Mouse (Mus musculus): ENCODE measurements around the gene Ebi3. TPM values are rescaled to one million over a fixed set of nuclear protein-coding genes. Genes with fewer than 3 reads are reported as not detected.
"Not testable (repeated sequence)": the region's sequence is repeated elsewhere in the genome, so short reads cannot be mapped to it uniquely, and the experiment has no call there.

The Ebi3 gene
- 4.6 and 5.0 TPM in 2 replicates for polyA plus RNA-seq (2015; fragmentation: Nextera tagmentation; extraction: Ambion mirVana)

DNA sequence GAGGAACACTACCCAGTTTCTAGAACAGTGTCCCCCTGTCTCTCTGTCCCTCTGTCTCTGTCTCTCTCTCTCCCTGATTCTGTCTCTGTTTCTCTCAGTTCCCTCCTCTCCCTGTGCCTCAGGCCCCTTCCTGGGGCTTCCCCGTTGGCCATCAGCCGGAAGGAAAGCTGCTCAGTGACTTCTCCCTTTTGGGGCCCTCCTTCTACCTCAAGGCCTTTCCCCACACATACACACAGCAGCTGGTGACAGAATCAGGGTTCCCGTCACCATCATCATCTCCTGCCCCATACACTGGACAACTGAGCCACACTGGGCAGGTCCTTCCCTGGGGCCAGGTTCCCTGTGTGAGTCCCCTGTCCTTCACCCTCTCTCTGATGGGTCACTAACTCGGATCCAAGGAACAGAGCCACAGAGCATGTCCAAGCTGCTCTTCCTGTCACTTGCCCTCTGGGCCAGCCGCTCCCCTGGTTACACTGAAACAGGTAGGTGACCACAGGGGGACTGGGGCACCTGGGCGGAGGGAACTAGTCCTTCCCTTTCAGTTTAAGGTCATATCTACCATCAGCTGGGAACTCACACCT, at the start of gene Ebi3:
Ebi3 (plus strand) TSS at position 194 of the 581 bp plus-strand sequence.
- Histone ChIP-seq H3K4me2 (peak within 1 kb of the TSS; percentile 25), H3K4me1 (replicated peaks) (peaks cover 21% of the 10 kb centered on the region), H3K4me3 (replicated peaks) (0 out of 2 replicates have a peak within 1 kb of the TSS, but pooled peaks have one; percentile 7), H3K9me3 (replicated peaks) (no peaks in the 10 kb centered on the region), H3K36me3 (no peaks in the 10 kb centered on the region), H3K27me3 (peaks cover 11% of the 10 kb centered on the region; the same call in 1 of the 2 replicates), H3K27ac (no peak within 1 kb of the TSS), H3K9ac (no peak within 1 kb of the TSS)
- 0 out of 2 replicates have a peak, but pooled peaks have one; percentile 15 for ATAC-seq (ENCODE audit: low read depth)
- 42% methylated on average over 6 of the region's 6 CpGs for WGBS (ENCODE audit: insufficient replicate concordance)
- no peak for DNase-seq

DNA sequence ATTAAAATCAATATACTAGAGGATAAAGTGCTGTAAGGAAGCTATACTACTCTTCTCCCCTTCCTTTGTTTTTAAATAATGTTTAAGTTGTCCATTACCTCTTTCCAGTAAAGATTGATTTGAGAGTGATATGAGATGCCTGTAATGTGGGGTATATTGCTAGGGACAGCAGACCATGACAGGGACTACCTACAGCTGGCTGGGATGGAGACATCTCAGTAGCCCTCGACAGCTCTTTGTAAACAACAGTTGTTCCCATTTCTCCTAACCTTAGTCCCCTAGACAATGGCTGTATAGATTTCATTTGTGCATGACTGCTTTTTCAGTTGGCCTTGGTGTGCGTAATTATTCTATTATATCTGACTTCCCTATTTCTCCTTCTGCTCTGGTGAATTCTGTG, 49.4 kb upstream of the Ebi3 start:
- WGBS (ENCODE audit: insufficient replicate concordance): 40% methylated on average over 2 of the region's 2 CpGs
- Histone ChIP-seq H3K36me3 (peaks cover 8% of the 10 kb centered on the region), H3K9me3 (replicated peaks) (peaks cover 2% of the 10 kb centered on the region; the same call in 1 of the 2 replicates), H3K27me3 (no peaks in the 10 kb centered on the region), H3K4me1 (replicated peaks) (peaks cover 3% of the 10 kb centered on the region; the same call in 1 of the 2 replicates), H3K4me2 (no peak overlapping the region), H3K9ac (no peak overlapping the region), H3K4me3 (replicated peaks) (no peak overlapping the region), H3K27ac (no peak overlapping the region)
- no peak for ATAC-seq (ENCODE audit: low read depth)
- no peak for DNase-seq

DNA sequence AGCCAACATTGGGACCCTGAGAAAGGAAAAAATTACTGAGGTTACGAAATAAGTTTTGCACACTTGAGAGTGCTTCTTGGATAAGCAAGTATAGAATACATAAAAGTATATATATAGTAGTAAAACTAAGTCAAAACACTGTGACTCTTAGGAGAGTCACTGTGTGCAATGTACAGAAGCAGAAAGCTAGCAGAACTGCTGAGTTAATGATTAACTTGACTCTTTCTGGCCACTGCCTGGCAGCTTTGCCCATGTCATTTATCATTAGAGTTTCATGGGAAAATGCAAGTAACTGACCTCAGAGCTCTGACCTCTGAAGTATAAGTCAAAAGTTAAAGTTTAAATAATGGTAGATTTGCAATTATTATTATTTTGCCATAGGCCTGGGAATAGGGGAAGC, 48.8 kb upstream of the Ebi3 start:
- 0 out of 2 replicates have a peak, but pooled peaks cover 3% of the 10 kb centered on the region for H3K36me3 ChIP-seq
- ATAC-seq (ENCODE audit: low read depth) (no peak), DNase-seq (no peak)
- no peaks in the 10 kb centered on the region for H3K27me3 ChIP-seq
- 52% methylated on average over 1 of the region's 1 CpGs for WGBS (ENCODE audit: insufficient replicate concordance)
- 0 out of 2 replicates have a peak, but pooled peaks cover 2% of the 10 kb centered on the region for H3K9me3 ChIP-seq (replicated peaks)
- H3K4me2 ChIP-seq: no peak overlapping the region
- H3K4me1 ChIP-seq (replicated peaks): peaks cover 3% of the 10 kb centered on the region; the same call in 1 of the 2 replicates
- no peak overlapping the region for H3K4me3 ChIP-seq (replicated peaks)
- no peak overlapping the region for H3K9ac ChIP-seq
- H3K27ac ChIP-seq: no peak overlapping the region

DNA sequence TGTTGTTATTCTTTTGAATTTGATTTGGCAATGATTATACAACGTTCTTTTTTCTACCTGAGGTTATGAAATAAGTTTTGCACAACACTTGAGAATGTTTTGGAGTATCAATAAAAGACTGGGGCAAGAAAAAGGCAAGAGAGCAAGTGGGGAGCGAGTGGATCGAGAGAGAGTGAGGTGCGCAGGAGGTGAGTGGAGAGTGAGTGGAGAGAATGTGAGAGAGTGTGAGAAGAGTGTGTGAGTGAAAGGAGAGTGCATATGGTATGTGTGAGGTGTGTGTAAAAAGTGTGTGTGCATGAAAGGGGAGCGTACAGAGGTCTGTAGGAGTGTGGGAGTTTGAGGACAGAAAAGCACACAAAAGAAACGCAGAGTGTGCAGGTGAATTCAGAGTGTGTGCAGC, 48.3 kb upstream of the Ebi3 start:
- ATAC-seq (ENCODE audit: low read depth) (no peak), DNase-seq (no peak)
- no peaks in the 10 kb centered on the region for H3K36me3 ChIP-seq
- WGBS (ENCODE audit: insufficient replicate concordance): 57% methylated on average over 6 of the region's 6 CpGs
- H3K4me3 ChIP-seq (replicated peaks): no peak overlapping the region
- peaks cover 3% of the 10 kb centered on the region; the same call in 1 of the 2 replicates for H3K4me1 ChIP-seq (replicated peaks)
- H3K4me2 ChIP-seq: no peak overlapping the region
- no peak overlapping the region for H3K9ac ChIP-seq
- H3K9me3 ChIP-seq (replicated peaks): 0 out of 2 replicates have a peak, but pooled peaks cover 2% of the 10 kb centered on the region
- peak overlapping the region; percentile 18 for H3K27ac ChIP-seq
- no peaks in the 10 kb centered on the region for H3K27me3 ChIP-seq

DNA sequence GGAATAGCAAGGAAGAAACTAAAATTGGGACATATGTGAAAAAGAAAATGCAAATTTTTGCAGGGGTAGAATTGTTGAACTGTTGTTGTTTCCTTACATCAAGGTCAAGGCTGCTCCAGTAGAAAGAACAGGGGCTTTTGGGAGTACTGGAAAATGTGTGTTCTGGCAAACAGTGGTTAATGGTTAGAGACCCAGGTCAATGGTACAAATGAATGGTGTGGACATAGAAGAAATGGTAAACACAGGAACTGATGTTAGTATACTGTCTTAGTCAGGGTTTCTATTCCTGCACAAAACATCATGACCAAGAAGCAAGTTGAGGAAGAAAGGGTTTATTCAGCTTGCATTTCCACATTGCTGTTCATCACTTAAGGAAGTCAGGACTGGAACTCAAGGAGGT, 45.8 kb upstream of the Ebi3 start:
- no peaks in the 10 kb centered on the region for H3K9me3 ChIP-seq (replicated peaks)
- ATAC-seq (ENCODE audit: low read depth): peak; percentile 63

DNA sequence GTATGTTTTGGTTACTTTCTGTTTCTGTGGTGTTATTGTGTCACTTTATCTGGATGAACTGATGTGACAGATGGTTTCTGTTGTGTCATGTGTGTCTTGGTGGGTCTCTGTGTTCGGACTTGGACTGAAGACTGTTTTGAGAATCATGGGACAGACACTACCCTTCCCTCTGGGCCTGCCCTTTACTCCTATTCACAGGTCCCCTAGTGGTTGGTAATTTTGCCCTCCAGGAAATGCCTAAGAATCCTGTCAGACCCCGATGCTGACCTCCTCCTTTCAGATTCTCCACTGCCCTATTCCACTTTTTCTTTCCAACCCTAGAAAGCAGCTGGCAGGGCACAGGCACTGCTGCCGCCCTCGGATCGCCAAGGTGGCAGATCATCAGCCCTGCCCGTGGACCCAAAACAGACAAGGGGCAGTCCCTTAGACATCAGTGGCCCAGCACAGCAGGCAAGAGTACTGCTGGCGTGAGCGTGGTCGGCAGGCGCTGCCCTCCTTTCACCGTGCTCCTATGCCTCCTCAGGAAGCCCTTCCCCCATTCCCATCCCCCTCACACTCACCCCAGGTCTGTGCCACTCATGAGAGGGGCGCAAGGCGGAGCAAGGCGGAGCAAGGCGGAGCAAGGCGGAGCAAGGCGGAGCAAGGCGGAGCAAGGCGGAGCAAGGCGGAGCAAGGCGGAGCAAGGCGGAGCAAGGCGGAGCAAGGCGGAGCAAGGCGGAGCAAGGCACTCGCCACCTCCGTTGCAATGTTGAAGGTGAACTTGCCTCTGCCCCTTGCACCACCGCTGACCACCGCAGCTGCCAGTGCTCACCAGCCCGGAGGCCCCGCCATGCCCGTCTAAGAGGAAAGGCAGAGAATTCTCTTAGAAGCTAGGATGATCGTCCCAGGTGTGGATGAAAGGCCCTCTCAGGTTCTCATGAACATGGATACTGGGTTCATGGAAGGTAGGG, 20.6 kb upstream of the Ebi3 start:
- Histone ChIP-seq H3K27ac (peak overlapping the region; percentile 95), H3K9ac (peak overlapping the region; percentile 85), H3K27me3 (no peaks in the 10 kb centered on the region), H3K4me3 (replicated peaks) (peak overlapping the region; percentile 74), H3K4me2 (peak overlapping the region; percentile 84), H3K4me1 (replicated peaks) (peaks cover 47% of the 10 kb centered on the region), H3K9me3 (replicated peaks) (peaks cover 7% of the 10 kb centered on the region; the same call in 1 of the 2 replicates), H3K36me3 (peaks cover 26% of the 10 kb centered on the region)
- DNase-seq (peak; percentile 77), ATAC-seq (ENCODE audit: low read depth) (peak; percentile 86)
- 1% methylated on average over 33 of the region's 33 CpGs for WGBS (ENCODE audit: insufficient replicate concordance)

More for the DNA sequence above, 45.8 kb upstream of the Ebi3 start:
- Histone ChIP-seq H3K9ac (no peak overlapping the region), H3K27ac (no peak overlapping the region), H3K4me2 (no peak overlapping the region), H3K4me1 (replicated peaks) (peaks cover 3% of the 10 kb centered on the region; the same call in 1 of the 2 replicates), H3K27me3 (no peaks in the 10 kb centered on the region), H3K36me3 (no peaks in the 10 kb centered on the region), H3K4me3 (replicated peaks) (no peak overlapping the region)
- DNase-seq: no peak

DNA sequence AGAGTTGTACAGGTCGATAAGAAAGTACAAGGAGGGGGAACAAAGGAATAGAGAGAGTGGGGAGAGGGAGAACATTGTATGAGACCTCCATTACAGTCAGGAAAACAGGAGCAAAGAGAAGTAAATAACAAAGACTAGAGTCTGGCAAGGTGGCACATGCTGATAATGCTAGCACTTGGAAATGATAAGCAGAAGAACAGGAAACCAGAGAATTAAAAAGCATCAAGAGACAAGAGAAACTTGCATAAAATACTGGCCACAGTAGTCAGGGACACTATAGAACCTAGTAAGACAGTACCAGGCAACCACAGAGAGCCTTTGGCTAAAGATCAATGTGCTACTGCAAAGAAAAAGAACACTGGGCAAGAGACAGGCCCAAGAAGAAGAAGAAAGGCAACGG, 19.8 kb upstream of the Ebi3 start:
- Histone ChIP-seq H3K9me3 (replicated peaks) (peaks cover 7% of the 10 kb centered on the region; the same call in 1 of the 2 replicates), H3K4me3 (replicated peaks) (peak overlapping the region; percentile 74), H3K36me3 (peaks cover 26% of the 10 kb centered on the region), H3K4me1 (replicated peaks) (peaks cover 47% of the 10 kb centered on the region), H3K9ac (peak overlapping the region; percentile 85), H3K27ac (peak overlapping the region; percentile 95), H3K27me3 (no peaks in the 10 kb centered on the region), H3K4me2 (peak overlapping the region; percentile 84)
- WGBS (ENCODE audit: insufficient replicate concordance): 29% methylated on average over 2 of the region's 2 CpGs
- ATAC-seq (ENCODE audit: low read depth) (peak; percentile 53), DNase-seq (peak; percentile 50)

DNA sequence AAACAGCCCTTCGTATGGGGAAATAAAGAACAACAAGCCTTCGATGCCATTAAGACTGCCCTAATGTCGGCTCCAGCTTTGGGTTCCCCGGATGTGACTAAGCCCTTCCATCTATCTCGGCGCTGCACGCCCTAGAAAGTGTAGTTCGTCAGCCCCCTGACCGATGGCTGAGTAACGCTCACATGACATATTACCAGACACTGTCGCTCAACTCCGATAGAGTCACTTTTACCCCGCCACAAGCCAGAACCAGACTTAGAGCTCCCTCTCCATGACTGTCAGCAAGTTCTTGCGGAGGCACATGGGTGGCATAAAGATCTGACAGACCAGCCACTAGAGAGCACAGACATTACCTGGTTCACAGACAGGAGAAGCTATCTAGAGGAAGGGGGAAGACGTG, 19.2 kb upstream of the Ebi3 start:
- peak overlapping the region; percentile 74 for H3K4me3 ChIP-seq (replicated peaks)
- peaks cover 7% of the 10 kb centered on the region; the same call in 1 of the 2 replicates for H3K9me3 ChIP-seq (replicated peaks)
- peak overlapping the region; percentile 95 for H3K27ac ChIP-seq
- peaks cover 26% of the 10 kb centered on the region for H3K36me3 ChIP-seq
- peaks cover 47% of the 10 kb centered on the region for H3K4me1 ChIP-seq (replicated peaks)
- no peaks in the 10 kb centered on the region for H3K27me3 ChIP-seq
- peak overlapping the region; percentile 85 for H3K9ac ChIP-seq
- WGBS (ENCODE audit: insufficient replicate concordance): 69% methylated on average over 15 of the region's 15 CpGs
- H3K4me2 ChIP-seq: peak overlapping the region; percentile 84
- peak; percentile 13 for ATAC-seq (ENCODE audit: low read depth)
- DNase-seq: peak; percentile 48

DNA sequence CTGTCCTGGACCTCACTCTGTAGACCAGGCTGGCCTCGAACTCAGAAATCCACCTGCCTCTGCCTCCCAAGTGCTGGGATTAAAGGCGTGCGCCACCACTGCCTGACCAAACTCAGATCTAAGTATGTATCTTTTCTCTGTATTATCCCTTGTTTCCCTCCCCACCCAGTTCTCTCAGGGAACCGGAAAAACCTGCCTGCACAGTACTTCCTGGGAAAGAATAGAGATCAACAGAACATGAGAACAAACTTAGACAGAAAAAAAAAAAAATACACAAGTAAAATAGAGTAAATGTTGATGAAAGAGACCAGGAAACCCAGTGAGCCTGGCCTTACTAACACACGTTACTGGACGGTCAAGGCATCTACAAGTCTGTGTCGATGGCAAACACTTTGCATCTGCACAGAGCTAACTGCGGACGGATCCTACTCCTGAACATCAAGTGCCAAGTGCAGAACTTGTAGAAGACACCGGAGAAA, 8.0 kb upstream of the Ebi3 start:
- H3K36me3 ChIP-seq: peaks cover 11% of the 10 kb centered on the region

DNA sequence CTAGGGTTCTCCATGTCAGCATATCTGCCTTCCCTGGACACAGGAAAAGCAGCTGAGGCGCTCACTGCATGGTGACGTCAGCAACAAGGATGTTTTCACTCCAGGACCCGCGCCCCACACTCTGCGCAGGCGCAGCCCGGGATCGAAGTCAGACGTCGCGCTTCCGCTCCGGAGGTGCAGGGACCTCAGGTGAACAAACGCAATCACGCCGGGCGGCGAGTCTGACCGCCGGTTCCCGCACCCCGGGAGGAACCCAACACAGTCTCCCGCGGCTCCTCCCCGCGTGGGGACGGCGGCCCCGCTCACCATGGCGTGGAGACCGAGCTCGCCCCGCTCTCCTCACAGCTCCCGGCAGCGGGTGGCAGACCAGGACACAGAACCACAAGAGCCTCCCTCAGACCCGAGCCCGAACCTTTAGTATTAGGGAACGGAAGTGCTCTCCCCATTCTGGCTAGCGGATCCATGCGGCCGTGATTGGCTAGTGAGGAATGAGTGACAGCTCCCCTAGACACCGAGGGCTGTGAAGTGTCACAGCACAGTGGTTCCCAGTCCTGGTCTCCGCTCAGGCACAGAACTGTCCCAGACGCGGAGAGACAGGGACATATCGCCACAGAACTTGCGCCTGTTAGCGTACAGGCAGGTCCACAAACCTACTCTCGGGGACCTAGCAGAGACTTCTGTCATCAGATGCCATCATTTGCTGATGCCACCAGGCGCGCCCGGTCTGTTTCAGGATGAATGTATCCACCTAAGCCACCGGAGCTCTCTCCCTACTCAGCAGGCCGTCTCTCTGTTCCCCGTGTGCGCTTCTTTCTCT, 7.4 kb upstream of the Ebi3 start:
- H3K4me1 ChIP-seq (replicated peaks): peaks cover 20% of the 10 kb centered on the region
- peak; percentile 97 for ATAC-seq (ENCODE audit: low read depth)
- peak; percentile 78 for DNase-seq
- peak overlapping the region; percentile 83 for H3K4me2 ChIP-seq
- under 1% methylated on average over 56 of the region's 56 CpGs for WGBS (ENCODE audit: insufficient replicate concordance)
- not testable (repeated sequence) for H3K36me3 ChIP-seq; H3K9me3 ChIP-seq (replicated peaks); H3K27me3 ChIP-seq
- H3K9ac ChIP-seq: peak overlapping the region; percentile 78
- H3K4me3 ChIP-seq (replicated peaks): peak overlapping the region; percentile 67
- peak overlapping the region; percentile 93 for H3K27ac ChIP-seq

More for the DNA sequence above, 8.0 kb upstream of the Ebi3 start:
- peak overlapping the region; percentile 93 for H3K27ac ChIP-seq
- not testable (repeated sequence) for H3K27me3 ChIP-seq; ATAC-seq (ENCODE audit: low read depth); DNase-seq; H3K9me3 ChIP-seq (replicated peaks)
- peak overlapping the region; percentile 67 for H3K4me3 ChIP-seq (replicated peaks)
- WGBS (ENCODE audit: insufficient replicate concordance): 31% methylated on average over 10 of the region's 10 CpGs
- H3K4me1 ChIP-seq (replicated peaks): peaks cover 20% of the 10 kb centered on the region
- H3K4me2 ChIP-seq: peak overlapping the region; percentile 83
- H3K9ac ChIP-seq: peak overlapping the region; percentile 78

All from liver, embryonic 13.5 days (tissue).